Mouse (Mus musculus) gastrocnemius, adult 2 months (tissue): Measurements from ENCODE around the gene Habp2. TPM values are rescaled to one million over a fixed set of nuclear protein-coding genes. Genes with fewer than 3 reads are reported as not detected.
"Not testable (repeated sequence)": the region's sequence is repeated elsewhere in the genome, so short reads cannot be mapped to it uniquely, and the experiment has no call there.

Source experiments
- DNase-seq: peaks from one replicate; pipeline ENCODE4 v3.0.0; 2022
- H3K27ac ChIP-seq: fragments of 200-600 bp; 2 replicates; pipeline ENCODE4 v1.8.1; 2022; ENCODE audit warnings: mild to moderate bottlenecking
- H3K4me3 ChIP-seq: fragments of 200-600 bp; 2 replicates; pipeline ENCODE4 v1.8.1; 2022; ENCODE audit warnings: mild to moderate bottlenecking, moderate library complexity
- CTCF ChIP-seq: fragments of 200-600 bp; IDR thresholded peaks from 2 replicates; pipeline ENCODE4 v1.8.1; 2022; ENCODE audit warnings: antibody characterized with exemption, mild to moderate bottlenecking, moderate library complexity
- intact Hi-C: fragments of 180-260 bp; cut with DNase I; formaldehyde crosslinking; loops from one replicate; pipeline ENCODE4 v1.15.1; 2025
- total RNA-seq, 2 experiments: library from RNA; stranded (reverse); gene quantifications; 2 replicates each; pipeline ENCODE4 v1.2.3; 2021

Gene Habp2
- total RNA-seq, 2 experiments from 2014 or later, result not detected

DNA sequence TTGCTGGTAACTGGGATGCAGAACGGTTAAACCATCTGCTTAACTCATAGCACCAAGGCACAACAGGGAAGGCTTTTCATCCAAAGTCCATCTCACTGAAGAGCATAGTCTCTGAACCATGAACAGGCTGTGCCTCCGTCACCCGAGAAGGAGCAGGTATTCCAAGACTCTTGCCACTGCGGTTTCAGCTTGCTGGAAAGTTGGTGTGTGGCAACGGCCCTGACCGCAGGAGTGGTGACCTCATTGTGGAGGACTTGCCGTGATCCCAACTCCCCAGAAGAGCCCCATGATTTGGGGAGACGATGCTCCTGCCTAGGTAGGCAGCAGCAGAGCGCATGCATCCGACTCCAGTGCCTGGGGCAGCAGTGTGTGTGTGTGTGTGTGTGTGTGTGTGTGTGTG lies 66.8 kb downstream of the Habp2 start:
- Histone ChIP-seq H3K4me3 (no peak overlapping the region), H3K27ac (no peak overlapping the region)
- intact Hi-C loops, result no loop called here
- TF ChIP-seq CTCF, result no peak
- DNase-seq, result peak; percentile 40

GRCm38 (mm10) chr19:56355201-56355600 lies 68.3 kb downstream of the Habp2 start:
- intact Hi-C loops, result no loop called here

DNA sequence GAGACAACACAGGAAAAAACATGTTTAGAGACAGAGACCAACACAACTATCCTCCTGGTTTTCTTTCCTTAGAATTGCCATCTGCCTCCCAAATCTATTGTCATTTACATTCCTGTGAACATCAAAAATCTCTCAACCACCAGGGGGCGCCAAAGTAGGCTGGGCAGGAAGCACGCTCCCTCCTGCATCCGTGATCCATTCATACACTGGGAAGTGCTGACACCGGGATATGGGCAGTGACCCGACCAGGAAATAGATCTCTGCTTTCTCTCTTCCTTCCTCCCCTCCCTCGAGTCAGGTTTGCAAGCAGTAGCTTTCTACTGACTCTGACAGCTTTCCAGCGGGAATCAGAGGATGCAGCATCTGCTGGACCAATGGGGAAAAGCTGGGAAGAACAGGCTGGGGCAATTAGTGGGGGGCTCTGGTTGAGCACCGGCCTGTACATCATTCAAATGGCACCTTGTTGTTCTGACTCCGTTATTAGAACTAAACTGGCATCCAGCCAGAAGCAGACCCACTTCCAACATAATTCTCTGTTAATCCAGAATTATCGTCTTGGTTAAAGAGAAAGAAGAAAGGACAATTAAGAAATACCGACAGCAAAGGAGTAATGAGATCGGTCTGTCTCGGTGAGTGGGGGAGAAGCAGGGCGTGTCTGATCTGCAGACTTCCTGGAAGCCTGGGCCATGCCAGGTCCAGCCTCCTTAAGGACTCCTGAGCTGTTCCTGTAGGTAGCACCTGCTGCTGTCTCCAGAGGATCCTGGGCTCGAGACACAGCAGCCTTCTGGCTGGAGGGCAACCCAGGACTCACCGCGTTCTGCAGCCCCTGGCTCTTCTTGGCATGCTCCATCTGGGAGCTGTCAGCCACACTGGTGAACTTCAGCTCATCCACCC lies 69.8 kb downstream of the Habp2 start:
- peak; percentile 84 for DNase-seq

More at GRCm38 (mm10) chr19:56355201-56355600, 68.3 kb downstream of the Habp2 start:
- peak; percentile 17 for DNase-seq
- no peak for TF ChIP-seq CTCF
- peak overlapping the region; percentile 13; the same call in 1 of the 2 replicates for H3K27ac ChIP-seq
- no peak overlapping the region for H3K4me3 ChIP-seq

GRCm38 (mm10) chr19:56357374-56357708 lies 70.4 kb downstream of the Habp2 start:
- peak overlapping the region; percentile 51; the same call in 1 of the 2 replicates for H3K4me3 ChIP-seq
- intact Hi-C loops, result loop anchor here (2.0 kb wide), 1 partner anchor 29 kb away; no protein-coding TSS in a partner anchor
- H3K27ac ChIP-seq, result peak overlapping the region; percentile 44; the same call in 1 of the 2 replicates
- not testable (repeated sequence) for DNase-seq

More for the DNA sequence above, 69.8 kb downstream of the Habp2 start:
- peak; percentile 87 for TF ChIP-seq CTCF
- Histone ChIP-seq H3K4me3 (peak overlapping the region; percentile 51), H3K27ac (peak overlapping the region; percentile 44; the same call in 1 of the 2 replicates)
- intact Hi-C loops, result loop anchor here (2.0 kb wide), 1 partner anchor 30 kb away; no protein-coding TSS in a partner anchor

DNA sequence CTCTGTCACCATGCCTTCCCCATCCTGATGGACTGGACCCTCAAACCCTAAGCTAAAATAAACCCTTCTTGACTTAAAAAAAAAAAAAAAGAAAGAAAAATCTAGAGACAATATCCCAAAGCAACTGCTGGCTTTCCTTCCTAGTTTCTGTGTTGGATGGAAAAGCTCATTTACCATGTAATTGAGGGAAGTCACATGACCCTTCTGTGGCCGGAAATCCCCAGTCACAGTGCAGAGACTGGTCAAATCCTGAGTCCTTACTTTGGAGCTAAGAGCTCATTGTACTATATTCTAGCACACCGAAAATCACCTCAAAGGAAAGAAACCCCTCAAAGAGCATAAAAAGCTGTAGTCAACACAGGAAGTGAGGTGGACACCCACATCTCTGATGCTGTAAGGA lies 72.0 kb downstream of the Habp2 start:
- no peak overlapping the region for H3K4me3 ChIP-seq
- intact Hi-C loops, result no loop called here
- H3K27ac ChIP-seq, result peak overlapping the region; percentile 58
- no peak for TF ChIP-seq CTCF
- peak; percentile 9 for DNase-seq

- DNase-seq, result no peak
- Histone ChIP-seq H3K27ac (peak overlapping the region; percentile 24; the same call in 1 of the 2 replicates), H3K4me3 (no peak overlapping the region)
- intact Hi-C loops, result no loop called here
- no peak for TF ChIP-seq CTCF
Measured at GRCm38 (mm10) chr19:56363721-56364460, 77.0 kb downstream of the Habp2 start.

DNA sequence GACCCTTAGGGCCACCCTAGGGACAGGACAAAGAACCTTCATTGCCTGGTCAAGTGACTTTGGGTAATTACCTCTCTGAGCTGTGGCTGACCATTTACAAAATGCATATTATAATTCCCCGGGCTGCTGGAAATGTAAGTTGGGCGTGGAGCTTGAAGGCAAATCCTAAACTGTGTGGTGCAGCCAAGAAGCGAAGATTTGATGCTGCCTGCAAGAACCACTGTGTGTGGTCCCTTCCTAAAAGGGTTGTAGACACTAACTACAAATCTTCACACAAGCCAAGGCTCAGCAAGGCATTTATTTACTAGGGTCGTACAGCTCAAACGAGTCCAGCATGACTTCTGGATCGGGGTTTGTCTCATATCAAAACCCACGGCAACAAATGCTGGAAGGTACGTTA lies 77.6 kb downstream of the Habp2 start:
- no peak for TF ChIP-seq CTCF

GRCm38 (mm10) chr19:56366168-56366567 lies 79.2 kb downstream of the Habp2 start:
- intact Hi-C loops, result loop anchor here (2.0 kb wide), 1 partner anchor 19 kb away; no protein-coding TSS in a partner anchor
- Histone ChIP-seq H3K27ac (peak overlapping the region; percentile 32), H3K4me3 (no peak overlapping the region; the same call in 1 of the 2 replicates)
- no peak for DNase-seq
- TF ChIP-seq CTCF, result no peak

More for the DNA sequence above, 77.6 kb downstream of the Habp2 start:
- no peak overlapping the region for H3K4me3 ChIP-seq
- H3K27ac ChIP-seq, result peak overlapping the region; percentile 24; the same call in 1 of the 2 replicates
- intact Hi-C loops, result no loop called here
- no peak for DNase-seq

GRCm38 (mm10) chr19:56366625-56367024 lies 79.7 kb downstream of the Habp2 start:
- TF ChIP-seq CTCF, result no peak
- H3K27ac ChIP-seq, result peak overlapping the region; percentile 32
- DNase-seq, result no peak
- intact Hi-C loops, result loop anchor here (2.0 kb wide), 1 partner anchor 20 kb away; no protein-coding TSS in a partner anchor
- no peak overlapping the region; the same call in 1 of the 2 replicates for H3K4me3 ChIP-seq

DNA sequence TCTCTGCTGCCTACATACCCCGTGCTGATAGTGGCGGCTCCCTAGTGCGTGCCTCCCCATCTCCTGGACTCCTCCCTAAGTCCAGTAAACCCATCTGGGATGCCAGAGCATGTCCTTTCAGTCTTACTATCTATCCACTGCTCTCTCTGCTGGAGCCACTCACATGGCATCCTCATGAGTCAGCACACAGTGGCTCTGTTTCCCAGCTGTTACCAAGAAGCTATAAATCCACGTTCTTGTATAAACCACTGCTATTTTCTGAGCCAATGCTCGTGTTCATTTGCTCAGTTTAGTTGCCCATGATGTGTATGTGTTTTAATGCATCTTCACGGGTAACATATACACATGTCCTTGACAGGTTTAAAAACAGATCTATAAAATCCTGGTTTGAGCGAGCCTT lies 80.8 kb downstream of the Habp2 start:
- TF ChIP-seq CTCF, result no peak
- H3K4me3 ChIP-seq, result no peak overlapping the region
- no peak for DNase-seq
- peak overlapping the region; percentile 66 for H3K27ac ChIP-seq
- intact Hi-C loops, result loop anchor here (2.0 kb wide), 1 partner anchor 21 kb away; no protein-coding TSS in a partner anchor

DNA sequence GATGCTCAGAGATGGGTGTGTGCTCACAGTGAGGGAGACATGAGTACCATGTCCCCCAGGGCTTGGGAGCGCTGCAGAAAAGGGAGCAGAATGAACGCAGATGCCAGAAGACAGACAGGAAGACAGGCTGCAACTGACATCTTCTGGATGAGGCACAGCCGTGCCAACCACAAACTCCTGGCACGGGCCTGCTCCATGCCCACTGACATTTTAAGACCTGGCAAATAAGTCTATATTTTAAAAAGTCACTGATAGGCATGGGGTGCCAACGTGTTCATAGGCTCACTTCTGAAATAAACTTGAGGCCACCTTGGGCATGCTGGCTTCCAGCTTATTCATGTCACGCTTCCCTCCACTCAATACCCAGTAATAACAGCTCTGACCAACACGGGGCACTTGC lies 82.0 kb downstream of the Habp2 start:
- intact Hi-C loops, result no loop called here
- DNase-seq, result no peak
- Histone ChIP-seq H3K4me3 (no peak overlapping the region), H3K27ac (peak overlapping the region; percentile 66)
- TF ChIP-seq CTCF, result no peak

Other genes starting within 250 kb of the Habp2 start
- gene Nrap, start 102.9 kb downstream of the Habp2 start, total RNA-seq, result 100 to 1,000 TPM; 675 to 914 TPM
- gene Casp7, start 110.0 kb downstream of the Habp2 start, total RNA-seq, result 1 to 10 TPM; 2.4 to 4.9 TPM
- under 1 TPM in 1 of 2 experiments, not detected in 1; 0.20 TPM for gene Plekhs1, start 174.5 kb downstream of the Habp2 start, total RNA-seq